8 mouse cellular contexts compared by ENCODE assay signal in the genomic region with DNA sequence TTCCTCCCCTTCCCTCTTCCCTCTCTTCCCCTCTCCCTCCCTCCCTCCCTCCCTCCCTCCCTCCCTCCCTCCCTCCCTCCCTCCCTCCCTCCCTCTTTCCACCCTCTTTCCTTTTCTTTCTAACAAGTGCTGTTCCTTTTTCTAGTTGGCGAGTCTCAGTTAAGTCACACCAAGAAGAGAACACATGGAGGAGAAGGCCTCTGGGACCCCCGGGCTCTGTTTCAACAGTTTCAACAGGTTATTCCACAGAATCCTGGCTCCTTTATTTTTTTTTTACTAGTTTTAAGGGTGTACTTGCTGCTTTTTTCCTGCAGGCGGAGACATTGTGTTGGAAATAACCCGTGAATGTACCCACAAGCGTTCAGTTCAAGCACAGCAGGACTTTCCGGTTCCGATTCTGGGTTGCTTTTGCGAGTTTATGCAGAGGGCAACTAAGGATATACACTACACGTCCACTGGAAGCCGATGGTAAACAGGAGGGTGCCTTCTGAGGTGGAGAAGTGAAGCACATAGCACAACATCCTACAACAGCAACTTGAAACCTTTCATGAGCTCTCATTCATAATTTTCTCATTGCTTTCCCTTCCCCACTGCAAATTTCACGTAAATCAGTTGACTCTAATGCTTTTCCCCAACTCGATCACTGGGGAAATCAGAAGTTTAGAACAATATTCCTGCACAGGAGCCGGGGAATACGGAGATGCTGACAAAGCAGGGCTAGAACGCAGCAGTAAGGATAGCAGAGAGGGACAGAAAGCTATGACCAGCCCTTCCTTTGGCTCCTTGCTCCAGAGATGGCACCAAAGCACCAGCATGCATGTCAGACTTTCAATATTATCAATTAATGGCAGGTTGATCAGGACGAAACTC. TPM values are rescaled to one million over a fixed set of nuclear protein-coding genes. Genes with fewer than 3 reads are reported as not detected.
DNase-seq lines count a peak whose midpoint lies in the region; ATAC-seq and TF ChIP-seq lines count a peak whose summit lies in the region.

No protein-coding gene starts in this region.

- peak overlapping the region; percentile 30; the same call in 1 of the 2 replicates for H3K27ac ChIP-seq in embryonic facial prominence, embryonic 12.5 days
- peak overlapping the region; percentile 78 for H3K27ac ChIP-seq in heart, embryonic 10.5 days
- no peak overlapping the region for H3K27ac ChIP-seq in limb, embryonic 14.5 days (replicated peaks; ENCODE audit: low read depth, low read length)
- H3K27ac ChIP-seq in midbrain, embryonic 15.5 days, result peak overlapping the region; percentile 63

- DNase-seq in 3T3-L1 (ENCODE audit: low read depth, low spot score), result peak; percentile 92
- DNase-seq in adrenal gland, postnatal 10 days, result peak; percentile 57
- peak; percentile 79 for DNase-seq in heart, embryonic 10.5 days (ENCODE audit: low spot score)
- DNase-seq in kidney, adult 9 months, result peak; percentile 77
- DNase-seq in limb, embryonic 14.5 days (ENCODE audit: low spot score), result peak; percentile 80
- peak; percentile 22 to 41 for DNase-seq in spleen, postnatal 10 days (ENCODE audit: low spot score in 2 of 2)

- peak; percentile 64; the same call in 1 of the 2 replicates for ATAC-seq in embryonic facial prominence, embryonic 12.5 days (ENCODE audit: insufficient number of reproducible peaks, insufficient read depth, low FRiP score, low TSS enrichment)
- 0 out of 2 replicates have a peak, but pooled peaks have one; percentile 67 for ATAC-seq in limb, embryonic 14.5 days (ENCODE audit: low FRiP score, low read depth)
- ATAC-seq in midbrain, embryonic 15.5 days (replicated peaks), result peak; percentile 94

- H3K4me3 ChIP-seq in embryonic facial prominence, embryonic 12.5 days, result peak overlapping the region; percentile 41
- H3K4me3 ChIP-seq in heart, embryonic 10.5 days, result peak overlapping the region; percentile 62
- peak overlapping the region; percentile 44 for H3K4me3 ChIP-seq in limb, embryonic 14.5 days (replicated peaks; ENCODE audit: low read length)
- H3K4me3 ChIP-seq in midbrain, embryonic 15.5 days, result peak overlapping the region; percentile 54

- H3K4me1 ChIP-seq in embryonic facial prominence, embryonic 12.5 days, result no peaks in the 10 kb centered on the region
- no peaks in the 10 kb centered on the region for H3K4me1 ChIP-seq in heart, embryonic 10.5 days
- no peaks in the 10 kb centered on the region for H3K4me1 ChIP-seq in limb, embryonic 14.5 days (ENCODE audit: control insufficient read depth, insufficient read depth, low read length)
- H3K4me1 ChIP-seq in midbrain, embryonic 15.5 days, result no peaks in the 10 kb centered on the region

- H3K27me3 ChIP-seq in embryonic facial prominence, embryonic 12.5 days, result no peaks in the 10 kb centered on the region
- H3K27me3 ChIP-seq in heart, embryonic 10.5 days (ENCODE audit: insufficient read depth, poor library complexity, severe bottlenecking), result no peaks in the 10 kb centered on the region
- no peaks in the 10 kb centered on the region for H3K27me3 ChIP-seq in limb, embryonic 14.5 days (ENCODE audit: control insufficient read depth, insufficient read depth, low read length)
- no peaks in the 10 kb centered on the region for H3K27me3 ChIP-seq in midbrain, embryonic 15.5 days (replicated peaks)

- TF ChIP-seq POLR2A in limb, embryonic 14.5 days (IDR thresholded peaks at IDR 0.05; ENCODE audit: borderline replicate concordance, extremely low read depth, insufficient read depth, insufficient read length), result no peak

- H3K4me2 ChIP-seq in embryonic facial prominence, embryonic 12.5 days (replicated peaks), result peak overlapping the region; percentile 60
- peak overlapping the region; percentile 70 for H3K4me2 ChIP-seq in limb, embryonic 14.5 days (replicated peaks; ENCODE audit: low read depth, low read length, severe bottlenecking)
- peak overlapping the region; percentile 68 for H3K4me2 ChIP-seq in midbrain, embryonic 15.5 days

- H3K9ac ChIP-seq in embryonic facial prominence, embryonic 12.5 days, result peak overlapping the region; percentile 68
- H3K9ac ChIP-seq in limb, embryonic 14.5 days (ENCODE audit: low read depth, low read length, severe bottlenecking), result peak overlapping the region; percentile 62
- H3K9ac ChIP-seq in midbrain, embryonic 15.5 days, result peak overlapping the region; percentile 60

- H3K9me3 ChIP-seq in embryonic facial prominence, embryonic 12.5 days, result no peaks in the 10 kb centered on the region
- no peaks in the 10 kb centered on the region for H3K9me3 ChIP-seq in heart, embryonic 10.5 days
- no peaks in the 10 kb centered on the region for H3K9me3 ChIP-seq in limb, embryonic 14.5 days (ENCODE audit: control insufficient read depth, low read length)
- no peaks in the 10 kb centered on the region for H3K9me3 ChIP-seq in midbrain, embryonic 15.5 days

- WGBS in embryonic facial prominence, embryonic 12.5 days, result 3% methylated on average over 16 of the region's 16 CpGs
- 2% methylated on average over 16 of the region's 16 CpGs for WGBS in heart, embryonic 10.5 days
- WGBS in limb, embryonic 14.5 days, result 2% methylated on average over 15 of the region's 16 CpGs
- 1% methylated on average over 16 of the region's 16 CpGs for WGBS in midbrain, embryonic 15.5 days

- H3K36me3 ChIP-seq in embryonic facial prominence, embryonic 12.5 days, result no peaks in the 10 kb centered on the region
- H3K36me3 ChIP-seq in heart, embryonic 10.5 days, result no peaks in the 10 kb centered on the region
- no peaks in the 10 kb centered on the region for H3K36me3 ChIP-seq in limb, embryonic 14.5 days (ENCODE audit: control insufficient read depth, insufficient read depth, low read length)
- H3K36me3 ChIP-seq in midbrain, embryonic 15.5 days (replicated peaks), result no peaks in the 10 kb centered on the region

RNA-seq across cellular contexts. Expression of a gene that starts 16.7 kb away (rescaled TPM):
- 10 to 100 TPM; 22.5 to 24.4 TPM for total RNA-seq in adrenal gland, postnatal 10 days (2021)
- 10.9 and 13.2 TPM in 2 replicates for polyA plus RNA-seq in embryonic facial prominence, embryonic 12.5 days (2016; fragmentation: Nextera tagmentation; extraction: Ambion mirVana)
- polyA plus RNA-seq in heart, embryonic 10.5 days (2016; fragmentation: Nextera tagmentation; extraction: Ambion mirVana), result 0.91 and 2.9 TPM in 2 replicates
- polyA plus RNA-seq in limb, embryonic 14.5 days (2012; rRNA removed), result 10.3 and 10.6 TPM in 2 replicates
- polyA plus RNA-seq in limb, embryonic 14.5 days (2014; fragmentation: Nextera tagmentation; extraction: Ambion mirVana), result 10.4 TPM in 2 replicates
- polyA plus RNA-seq in midbrain, embryonic 15.5 days (2015; fragmentation: Nextera tagmentation; extraction: Ambion mirVana), result 43.3 and 43.4 TPM in 2 replicates

RNA-seq across cellular contexts. Expression of a gene that starts 27.6 kb away (rescaled TPM):
- 10 to 100 TPM; 11.9 to 14.8 TPM for total RNA-seq in adrenal gland, postnatal 10 days (2021)
- 21.6 and 23.4 TPM in 2 replicates for polyA plus RNA-seq in embryonic facial prominence, embryonic 12.5 days (2016; fragmentation: Nextera tagmentation; extraction: Ambion mirVana)
- 20.4 and 21.3 TPM in 2 replicates for polyA plus RNA-seq in heart, embryonic 10.5 days (2016; fragmentation: Nextera tagmentation; extraction: Ambion mirVana)
- 11.0 and 17.1 TPM in 2 replicates for polyA plus RNA-seq in limb, embryonic 14.5 days (2012; rRNA removed)
- 23.8 and 25.1 TPM in 2 replicates for polyA plus RNA-seq in limb, embryonic 14.5 days (2014; fragmentation: Nextera tagmentation; extraction: Ambion mirVana)
- 5.0 and 6.0 TPM in 2 replicates for polyA plus RNA-seq in midbrain, embryonic 15.5 days (2015; fragmentation: Nextera tagmentation; extraction: Ambion mirVana)

RNA-seq across cellular contexts. Expression of a gene that starts 57.3 kb away (rescaled TPM):
- total RNA-seq in adrenal gland, postnatal 10 days (2021), result 10 to 100 TPM; 15.1 to 16.1 TPM
- polyA plus RNA-seq in embryonic facial prominence, embryonic 12.5 days (2016; fragmentation: Nextera tagmentation; extraction: Ambion mirVana), result 0.41 and 0.49 TPM in 2 replicates
- 0.05 TPM in 1 of 2 replicates, not detected in the other for polyA plus RNA-seq in heart, embryonic 10.5 days (2016; fragmentation: Nextera tagmentation; extraction: Ambion mirVana)
- polyA plus RNA-seq in limb, embryonic 14.5 days (2012; rRNA removed), result 3.5 and 3.6 TPM in 2 replicates
- polyA plus RNA-seq in limb, embryonic 14.5 days (2014; fragmentation: Nextera tagmentation; extraction: Ambion mirVana), result 0.92 and 1.00 TPM in 2 replicates
- polyA plus RNA-seq in midbrain, embryonic 15.5 days (2015; fragmentation: Nextera tagmentation; extraction: Ambion mirVana), result 0.62 and 0.73 TPM in 2 replicates

Comparison
In these comparisons a context has a peak if more than half of its experiments do, and no peak if none do; other contexts are left out.
1. DNase-seq: peak in every context shown above with its lines; median percentile 92 in 3T3-L1; 80 in limb, embryonic 14.5 days; 79 in heart, embryonic 10.5 days; 77 in kidney, adult 9 months; 57 in adrenal gland, postnatal 10 days; 32 in spleen, postnatal 10 days.